Mouse (Mus musculus) neutrophil, adult 5-6 weeks (primary cell): ENCODE measurements around the gene Elk3. TPM values are rescaled to one million over a fixed set of nuclear protein-coding genes. Genes with fewer than 3 reads are reported as not detected.
"Not testable (repeated sequence)": the region's sequence is repeated elsewhere in the genome, so short reads cannot be mapped to it uniquely, and the experiment has no call there.

Experiments used
- ATAC-seq: fragments of 151-379, 151-347 bp; 2 replicates; pipeline ENCODE4 v1.8.0; 2017; ENCODE audit warnings: mild to moderate bottlenecking, moderate TSS enrichment; ENCODE audit not compliant: insufficient number of reproducible peaks, poor library complexity, low FRiP score, severe bottlenecking; ENCODE audit errors: extremely low read depth
- total RNA-seq: library from RNA; stranded (forward); fragments of 200-1000 nt; gene quantifications from 2 replicates; pipeline ENCODE4 v1.2.3, GENCODE M21; 2017

The Elk3 gene
- total RNA-seq, result 17.2 and 22.2 TPM in 2 replicates

DNA sequence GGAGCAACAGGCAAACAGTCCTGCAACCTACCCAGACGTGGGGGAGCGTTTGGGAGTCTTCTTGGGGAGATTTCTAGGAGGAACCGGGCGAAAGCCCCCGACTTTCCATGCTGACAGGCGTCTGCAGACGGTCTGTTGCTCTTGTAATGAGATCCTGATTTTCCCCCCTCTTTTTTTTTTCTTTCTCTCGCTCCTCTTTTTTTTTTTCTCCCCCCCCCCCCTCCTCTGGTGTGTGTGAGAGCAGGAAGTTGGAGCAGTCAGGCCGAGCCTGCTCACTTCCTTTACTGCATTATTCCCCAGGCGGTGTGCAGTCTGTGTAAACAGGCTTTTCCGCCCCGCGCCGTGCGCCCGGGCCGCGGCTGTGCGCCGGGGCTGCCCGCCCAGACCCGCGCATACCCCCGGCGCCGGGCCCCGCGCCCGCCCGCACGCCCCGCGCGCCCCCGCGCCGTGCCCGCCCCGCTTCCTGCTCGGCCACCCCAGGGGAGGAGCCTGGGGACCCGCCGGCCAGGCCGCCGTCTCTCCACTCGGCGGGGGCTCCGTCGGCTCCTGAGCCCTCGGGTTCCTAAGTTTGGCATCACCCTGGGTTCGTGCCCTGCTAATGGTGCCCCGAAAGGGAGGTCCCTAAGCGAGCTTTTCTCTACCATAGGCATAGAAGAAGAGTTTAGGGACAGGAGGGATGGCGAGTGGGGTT lies at the start of gene Elk3:
Gene Elk3, minus strand, starts transcription at position 415 of the 691 bp plus-strand sequence.
- ATAC-seq, result peak; percentile 69

DNA sequence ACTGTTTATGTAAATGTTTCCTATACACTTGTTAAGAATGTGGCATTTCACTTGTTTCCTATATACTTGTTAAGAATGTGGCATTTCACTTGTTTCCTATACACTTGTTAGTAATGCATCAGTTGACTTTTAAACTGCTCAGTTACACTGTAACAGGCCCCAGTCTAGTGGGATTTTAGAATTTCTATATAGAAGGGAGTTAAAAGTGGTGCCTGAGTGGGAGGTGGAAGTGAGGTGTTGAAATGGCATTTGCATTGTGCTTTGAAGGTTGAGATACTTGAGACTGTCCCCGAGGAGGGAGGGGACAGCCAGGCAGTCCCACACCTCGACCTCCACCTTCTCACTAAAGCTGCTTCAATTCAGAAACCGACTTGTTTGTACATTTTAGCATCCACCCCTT lies 49.7 kb upstream of the Elk3 start:
- no peak for ATAC-seq

DNA sequence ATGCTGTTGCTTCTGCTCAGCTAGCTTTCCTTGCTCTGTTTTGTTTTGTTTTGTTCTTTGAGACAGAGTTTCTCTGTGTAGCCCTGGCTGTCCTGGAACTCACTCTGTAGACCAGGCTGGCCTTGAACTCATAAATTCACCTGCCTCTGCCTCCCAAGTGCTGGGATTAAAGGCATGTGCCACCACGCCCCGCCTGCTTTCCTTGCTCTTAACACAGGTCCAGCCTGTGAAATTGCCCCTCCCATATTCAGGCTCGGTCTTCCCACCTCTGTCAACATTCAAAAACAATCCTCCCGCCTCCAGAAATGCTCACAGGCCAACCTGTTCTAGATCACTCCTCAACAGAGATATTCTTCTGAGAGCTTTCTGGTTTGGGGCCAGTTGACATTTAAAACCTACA lies 49.3 kb upstream of the Elk3 start:
- ATAC-seq, result not testable (repeated sequence)

DNA sequence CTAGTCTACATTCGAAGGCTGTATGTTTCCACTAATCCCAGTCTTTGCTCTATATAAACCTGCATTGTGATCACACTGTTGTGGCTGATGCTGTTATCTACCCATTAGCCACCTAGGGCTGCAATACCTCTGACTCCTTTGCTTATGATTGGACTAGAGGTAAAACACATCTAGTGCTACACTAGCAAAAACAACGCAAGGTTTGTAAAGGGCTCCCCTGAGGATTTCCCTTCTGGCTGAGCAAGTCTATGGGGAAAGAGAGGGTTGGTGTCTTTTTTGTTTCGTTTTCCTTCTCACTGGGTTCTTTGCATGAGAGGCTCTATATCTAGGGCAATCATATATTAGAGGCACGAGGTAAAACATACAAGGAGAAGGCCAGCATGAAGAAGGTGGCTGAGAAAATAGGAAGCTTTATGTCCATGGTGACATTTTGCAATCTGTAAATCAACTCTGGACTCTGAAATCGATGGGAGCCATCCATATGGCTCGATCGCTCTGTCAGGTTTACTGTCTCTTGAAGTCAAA lies 48.5 kb upstream of the Elk3 start:
- ATAC-seq, result no peak

DNA sequence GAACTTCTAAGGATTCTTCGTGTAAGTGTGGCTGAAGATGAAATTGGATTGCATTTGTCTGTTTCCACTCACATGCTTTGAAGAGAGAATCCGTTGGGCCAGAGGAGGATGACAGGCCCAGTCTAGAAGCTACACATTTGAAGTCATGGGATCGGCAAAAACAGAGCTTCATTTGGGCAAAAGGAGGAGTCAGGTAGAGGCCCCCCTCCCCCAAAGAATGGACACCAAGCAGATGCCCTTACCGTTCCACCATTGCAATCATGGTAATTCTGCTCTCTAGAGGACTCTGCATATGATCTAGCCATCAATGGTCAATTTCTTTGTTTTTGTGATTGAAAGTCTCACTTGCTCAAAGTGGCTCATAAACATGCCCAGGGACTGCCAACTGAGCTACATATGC lies 47.9 kb upstream of the Elk3 start:
- no peak for ATAC-seq

DNA sequence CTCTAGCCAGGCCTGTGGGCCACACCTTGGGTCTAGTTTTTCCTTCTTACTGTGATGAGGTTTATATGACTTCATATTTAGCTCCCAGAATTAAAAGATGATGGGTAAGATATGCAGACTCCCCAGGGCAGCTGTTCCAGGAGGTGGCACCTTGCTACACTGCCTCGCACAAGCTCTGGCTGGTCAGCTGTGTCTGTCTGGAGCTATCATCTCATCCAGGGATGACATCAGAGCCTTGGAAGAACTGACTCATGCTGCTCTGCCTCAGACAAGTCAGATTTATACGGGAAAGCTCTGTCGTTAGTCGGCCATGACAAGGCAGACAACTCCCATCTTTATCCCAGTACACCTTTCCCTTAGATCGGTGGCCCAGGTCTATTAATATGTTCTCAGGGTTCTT lies 46.2 kb upstream of the Elk3 start:
- no peak for ATAC-seq

DNA sequence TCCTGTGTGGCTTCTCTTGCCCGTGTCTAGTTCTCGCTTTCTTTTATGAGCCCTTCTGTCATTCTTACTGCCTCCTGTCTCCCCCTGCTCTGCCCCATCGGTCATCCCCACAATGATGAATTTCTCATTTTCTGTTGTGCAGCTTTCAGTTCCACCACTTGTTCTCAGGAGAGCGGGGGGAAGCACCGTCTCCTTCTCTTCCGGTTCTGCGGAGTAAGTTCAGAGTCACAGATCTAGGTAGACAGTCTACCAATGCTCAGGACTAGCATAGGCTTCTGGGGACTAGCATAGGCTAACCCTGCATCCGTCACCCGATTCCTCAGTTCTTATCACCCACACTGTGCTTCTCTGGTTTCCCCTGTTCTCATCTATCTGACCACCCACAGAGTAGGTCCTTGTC lies 45.2 kb upstream of the Elk3 start:
- ATAC-seq, result peak; percentile 46; the same call in 1 of the 2 replicates

DNA sequence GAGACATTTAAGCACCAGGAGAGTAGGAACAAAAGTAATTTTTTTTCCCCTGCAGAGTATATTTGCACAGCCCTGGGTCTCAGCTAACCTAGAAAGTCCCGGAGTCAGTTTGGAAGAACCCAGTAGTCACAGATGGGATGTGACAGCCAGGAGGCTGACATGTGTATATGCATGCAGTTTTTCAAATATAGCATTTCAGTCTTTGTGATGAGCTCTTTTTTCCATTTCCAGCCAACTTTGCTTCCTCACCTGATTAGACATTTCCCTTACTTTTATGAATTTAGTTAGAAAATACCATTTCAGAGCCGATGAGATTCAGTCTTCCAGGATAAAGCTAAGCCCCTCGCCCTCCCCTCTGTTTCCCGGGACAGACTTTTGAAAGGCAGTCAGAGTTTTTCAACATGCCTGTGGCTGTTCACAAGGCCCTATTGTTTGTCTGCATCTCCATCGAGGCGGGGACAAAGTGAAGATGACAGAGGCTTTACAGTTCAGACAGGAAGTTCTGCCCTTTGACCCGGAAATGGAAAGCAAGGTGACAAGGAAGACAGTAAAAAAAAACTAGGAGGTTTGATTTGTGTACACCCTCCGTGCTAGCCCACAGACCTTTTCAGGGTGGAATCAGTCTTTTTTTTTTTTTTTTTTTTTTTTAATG lies 44.5 kb upstream of the Elk3 start:
- no peak for ATAC-seq

DNA sequence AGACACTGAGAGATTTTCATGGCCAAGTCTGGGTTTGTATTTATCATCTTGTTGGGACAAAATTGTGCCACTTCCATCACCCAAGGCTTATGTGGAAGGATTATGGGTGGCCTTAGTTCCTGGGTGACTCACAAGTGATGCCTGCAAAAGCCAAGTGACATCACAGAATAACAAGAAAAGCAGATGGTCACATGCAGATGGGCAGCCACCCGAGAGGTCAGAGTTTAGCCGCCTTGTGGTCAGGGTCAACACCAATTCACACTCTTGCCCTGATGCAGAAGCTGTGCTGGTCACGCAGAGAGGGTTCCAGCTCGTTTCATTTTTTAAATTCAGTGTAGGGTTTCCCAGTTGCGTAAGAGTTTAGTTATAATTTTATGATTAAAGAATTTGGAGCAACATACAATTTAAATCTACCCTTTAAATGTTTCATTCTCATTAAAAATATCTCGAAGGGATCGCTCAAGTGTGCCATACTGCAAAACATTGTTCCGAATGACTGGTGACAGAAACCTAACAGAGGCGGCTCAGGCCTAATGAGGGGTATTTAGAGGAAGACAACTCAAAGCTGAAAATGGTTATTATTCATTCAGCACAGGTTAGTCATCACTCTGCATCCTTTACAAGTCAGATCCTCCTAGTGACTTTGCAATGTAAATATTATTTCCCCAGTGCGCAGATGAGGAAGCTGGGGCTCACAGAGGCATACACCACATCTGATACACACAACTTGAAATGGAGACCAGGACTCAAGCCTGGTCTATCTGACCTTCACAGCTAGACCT lies 42.8 kb upstream of the Elk3 start:
- ATAC-seq, result peak; percentile 77

DNA sequence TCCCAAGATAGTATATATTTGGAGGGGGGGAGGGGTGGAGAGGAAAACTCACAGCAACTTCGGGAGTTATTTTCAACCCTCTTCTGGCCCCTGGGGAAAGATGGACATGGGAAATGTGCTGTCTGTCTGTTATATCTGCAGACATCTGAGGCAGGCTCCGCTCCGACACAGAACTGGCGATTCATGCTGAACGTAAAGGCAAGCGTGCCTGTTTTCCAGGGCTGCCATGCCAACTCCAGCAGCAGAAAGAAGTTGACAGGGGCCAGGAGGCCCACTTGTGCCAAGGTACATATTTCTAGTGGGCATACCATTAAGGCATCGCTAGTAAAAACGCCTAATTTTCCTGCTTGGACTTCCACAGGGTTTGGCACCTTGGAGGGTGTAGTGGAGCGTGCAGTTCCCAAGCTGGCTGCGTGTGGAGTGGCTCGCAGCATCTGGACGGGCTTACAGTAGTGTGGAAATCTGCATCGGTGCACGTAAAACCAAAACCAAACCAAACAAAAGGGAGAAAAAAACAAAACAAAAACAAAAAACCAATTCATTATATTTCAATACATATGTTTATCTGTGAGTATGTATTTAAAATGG lies 37.1 kb upstream of the Elk3 start:
- ATAC-seq, result no peak

DNA sequence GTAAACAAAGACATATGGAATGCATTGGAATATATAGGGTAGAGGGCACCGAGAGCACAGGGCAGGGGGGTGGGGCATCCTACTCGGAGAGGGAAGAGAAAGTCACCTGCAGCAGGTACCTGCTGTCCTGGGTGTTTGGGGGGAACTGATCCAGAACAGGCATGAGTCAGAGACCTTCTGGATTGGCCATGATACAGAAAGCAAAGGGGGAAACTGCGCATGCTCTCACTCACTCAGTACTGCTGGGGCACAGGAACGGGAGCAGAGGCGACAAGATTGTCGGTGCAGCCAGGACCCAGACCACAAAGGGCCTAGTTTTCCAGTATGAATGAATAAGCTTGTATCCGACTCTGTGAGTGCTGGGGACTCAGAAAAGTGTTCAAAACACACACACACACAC lies 36.5 kb upstream of the Elk3 start:
- ATAC-seq, result no peak

DNA sequence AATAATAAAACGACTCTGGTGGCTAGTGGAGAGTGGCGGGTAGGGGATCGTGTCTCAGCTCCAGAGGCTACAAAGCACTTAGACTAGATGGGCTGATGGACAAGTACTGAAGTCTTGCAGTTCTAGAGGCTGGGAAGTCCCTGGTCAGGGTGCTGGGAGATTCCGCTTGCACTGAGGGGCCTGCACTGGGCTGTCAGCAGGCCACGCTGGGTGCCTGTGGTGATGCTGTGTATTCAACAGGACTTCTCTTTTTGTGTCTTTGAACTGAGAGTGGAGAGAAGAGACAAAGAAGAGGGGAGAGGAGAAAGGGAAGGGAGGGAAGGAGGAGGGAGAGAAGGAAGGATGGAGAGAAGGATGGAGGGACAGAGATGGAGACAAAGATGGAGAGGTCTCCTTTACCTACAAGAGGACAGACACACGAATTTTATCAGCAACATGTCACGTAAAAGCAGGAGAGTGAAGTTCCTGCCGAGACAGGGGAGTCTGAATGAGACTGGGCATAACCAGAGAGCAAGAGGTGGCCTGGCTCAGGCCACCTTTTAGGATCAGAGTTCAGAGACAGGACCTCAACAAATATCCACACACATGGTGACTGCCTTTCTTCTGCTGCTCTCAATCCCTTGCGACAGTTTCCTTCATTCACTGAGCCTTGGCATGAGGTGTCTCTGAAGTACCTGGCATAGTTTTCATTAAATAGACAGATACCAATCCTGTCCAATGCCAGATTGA lies 35.4 kb upstream of the Elk3 start:
- ATAC-seq, result no peak

DNA sequence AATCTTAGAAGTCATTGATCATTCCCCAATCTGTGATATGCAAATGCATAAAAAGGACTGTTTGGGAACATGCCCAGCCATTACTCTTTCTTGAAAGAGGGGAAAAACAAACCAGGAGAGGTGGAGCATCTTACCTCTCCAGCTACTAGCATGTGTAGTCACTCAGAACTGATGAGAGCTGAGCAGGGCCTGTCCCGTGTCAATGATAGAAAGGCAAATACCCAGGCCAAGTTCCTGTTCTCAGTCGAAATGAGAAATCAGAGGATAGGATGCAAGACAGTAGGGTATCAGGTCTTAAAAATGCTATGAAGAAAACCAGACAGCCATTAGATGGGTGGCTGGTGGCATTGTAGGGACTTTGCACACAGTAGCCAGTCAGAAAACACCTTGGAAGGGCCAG lies 34.6 kb upstream of the Elk3 start:
- no peak for ATAC-seq

DNA sequence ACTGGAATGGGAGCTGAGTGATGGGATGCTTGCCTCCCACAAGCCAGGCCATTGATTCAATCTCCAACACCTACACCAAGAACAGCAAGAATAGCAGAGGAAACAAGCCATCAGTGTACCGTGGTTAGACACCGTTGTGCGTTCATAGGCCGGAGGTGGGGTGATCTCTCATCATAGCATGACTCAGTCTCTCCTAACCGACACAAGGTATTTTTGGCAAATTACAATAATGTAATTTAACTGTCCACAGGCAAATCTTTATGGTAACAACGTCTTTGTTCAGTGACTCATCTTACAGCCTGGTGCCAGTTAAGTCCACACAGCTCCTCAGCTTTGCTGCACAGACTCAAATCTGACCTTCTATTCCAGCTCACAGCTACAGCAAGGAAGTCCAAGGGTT lies 32.5 kb upstream of the Elk3 start:
- no peak for ATAC-seq

DNA sequence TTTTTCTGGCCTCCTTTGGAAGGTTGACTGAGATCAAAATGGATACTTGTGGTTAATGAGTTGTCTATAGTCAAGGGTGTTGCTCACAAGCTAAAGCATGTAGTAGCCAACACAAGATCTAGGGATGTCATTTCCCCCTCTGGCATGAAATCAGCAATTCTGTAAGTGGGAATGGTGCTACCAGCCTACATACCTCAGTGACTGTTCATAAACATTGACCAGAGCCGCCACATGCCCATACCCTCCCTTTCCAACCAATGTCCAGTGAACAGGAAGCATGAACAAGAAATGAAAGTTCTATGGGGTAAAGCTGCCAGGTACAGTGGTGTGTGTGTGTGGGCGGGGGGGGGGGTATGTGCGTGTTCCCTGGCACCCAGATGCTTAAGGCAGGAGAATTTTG lies 32.1 kb upstream of the Elk3 start:
- no peak for ATAC-seq

DNA sequence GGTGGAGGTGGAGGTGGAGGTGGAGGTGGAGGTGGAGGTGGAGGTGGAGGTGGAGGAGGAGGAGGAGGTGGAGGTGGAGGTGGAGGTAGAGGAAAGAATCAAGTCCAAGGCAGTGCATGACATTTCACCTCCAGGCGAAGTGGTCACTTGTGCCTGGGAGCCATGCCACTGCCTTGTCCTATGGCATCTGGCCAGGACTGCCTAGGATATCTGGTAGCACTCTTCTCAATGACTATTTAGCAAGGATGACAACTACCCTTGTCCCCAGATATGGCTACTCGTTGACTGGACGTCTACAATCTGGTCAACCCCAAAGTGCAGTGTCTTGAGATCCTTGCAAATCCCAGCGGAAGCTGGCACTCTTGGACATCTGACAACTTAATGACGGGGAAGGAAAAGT lies 27.6 kb upstream of the Elk3 start:
- no peak for ATAC-seq

DNA sequence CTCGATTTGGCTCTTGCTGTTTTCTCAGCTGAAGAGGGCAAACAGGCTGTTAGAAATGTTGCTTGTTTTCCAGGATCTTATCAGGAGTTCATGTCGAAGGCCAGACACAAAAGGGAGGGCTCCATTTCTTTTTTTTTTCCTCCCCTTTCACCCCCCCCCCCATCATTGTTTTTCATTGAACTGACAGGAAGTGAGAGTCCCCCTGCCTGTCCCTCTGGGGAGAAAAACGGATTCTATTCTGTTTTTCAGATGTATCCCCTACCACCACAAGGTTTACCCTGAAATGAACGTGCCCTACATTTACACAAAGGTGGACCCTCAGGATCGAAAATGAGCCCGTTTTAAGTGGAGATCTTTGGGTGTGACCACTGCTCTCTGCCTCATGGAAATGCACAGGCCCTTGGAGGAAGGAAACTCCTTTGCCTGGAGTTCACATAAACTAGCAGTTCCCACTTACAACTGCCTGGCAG lies 25.6 kb upstream of the Elk3 start:
- ATAC-seq, result peak; percentile 25

DNA sequence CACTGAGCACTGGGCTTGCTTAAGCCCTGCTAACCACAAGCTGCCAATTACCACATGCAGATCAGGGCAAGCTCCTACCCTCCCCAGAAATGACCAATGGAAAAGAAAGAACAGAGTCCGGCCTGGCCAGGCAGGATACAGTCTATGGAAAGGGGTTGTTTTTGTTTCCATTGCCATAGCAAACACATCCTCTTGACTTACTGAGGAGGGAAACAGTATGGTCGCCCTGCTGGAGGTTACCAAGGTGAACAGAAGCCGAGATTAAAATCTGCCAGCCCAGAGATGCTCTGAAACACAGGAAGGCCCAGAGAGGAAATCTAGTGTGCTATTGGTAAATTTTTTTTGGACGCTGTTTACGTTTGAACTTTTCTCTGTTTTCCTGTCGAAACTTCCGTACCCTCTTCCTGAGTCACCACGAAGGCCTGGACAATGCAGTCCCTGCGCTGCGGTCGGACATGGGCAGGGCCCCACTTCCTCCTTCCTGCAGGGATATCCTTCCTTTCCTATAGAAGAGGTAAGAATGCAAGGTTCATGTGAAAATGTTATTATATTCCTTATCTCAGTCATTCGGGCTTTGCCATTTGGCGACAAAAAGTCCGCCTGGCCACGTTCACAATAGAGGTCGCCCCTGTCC lies 25.0 kb upstream of the Elk3 start:
- ATAC-seq, result peak; percentile 47; the same call in 1 of the 2 replicates
